Mouse (Mus musculus): ENCODE measurements around the gene Klk9. TPM values are rescaled to one million over a fixed set of nuclear protein-coding genes. Genes with fewer than 3 reads are reported as not detected.

Gene Klk9
- polyA plus RNA-seq, 1 experiment from 2014 or later, result 0.23 TPM

GRCm38 (mm10) chr7:43843801-43844200, 52.1 kb downstream of the Klk9 start:
- H3K4me3 ChIP-seq (replicated peaks), result no peak overlapping the region
- no peak overlapping the region for H3K4me2 ChIP-seq
- H3K36me3 ChIP-seq, result no peaks in the 10 kb centered on the region
- H3K9ac ChIP-seq (replicated peaks), result no peak overlapping the region
- no peaks in the 10 kb centered on the region for H3K9me3 ChIP-seq (replicated peaks)
- no peaks in the 10 kb centered on the region for H3K4me1 ChIP-seq
- H3K27ac ChIP-seq (replicated peaks), result no peak overlapping the region
- WGBS, result 90% methylated on average over 4 of the region's 4 CpGs
- no peaks in the 10 kb centered on the region for H3K27me3 ChIP-seq (replicated peaks)
- ATAC-seq (ENCODE audit: low FRiP score), result no peak

Other genes with a start within 250 kb of the Klk9 start
- gene Cd33, start 247.5 kb upstream of the Klk9 start, polyA plus RNA-seq (2015; fragmentation: Nextera tagmentation; extraction: Ambion mirVana), result 1.3 and 1.8 TPM in 2 replicates
- gene Zfp658, start 229.6 kb upstream of the Klk9 start, polyA plus RNA-seq (2015; fragmentation: Nextera tagmentation; extraction: Ambion mirVana), result 6.7 and 7.5 TPM in 2 replicates
- 13.3 and 13.7 TPM in 2 replicates for gene Zfp719, start 212.3 kb upstream of the Klk9 start, polyA plus RNA-seq (2015; fragmentation: Nextera tagmentation; extraction: Ambion mirVana)
- 0.32 and 0.42 TPM in 2 replicates for gene Zfp819, start 184.7 kb upstream of the Klk9 start, polyA plus RNA-seq (2015; fragmentation: Nextera tagmentation; extraction: Ambion mirVana)
- 0.36 TPM in 1 of 2 replicates, not detected in the other for gene Ceacam18, start 157.2 kb upstream of the Klk9 start, polyA plus RNA-seq (2015; fragmentation: Nextera tagmentation; extraction: Ambion mirVana)
- gene Siglece, start 131.7 kb upstream of the Klk9 start, polyA plus RNA-seq (2015; fragmentation: Nextera tagmentation; extraction: Ambion mirVana), result 0.23 and 0.56 TPM in 2 replicates
- 19.9 and 22.3 TPM in 2 replicates for gene Ctu1, start 119.9 kb upstream of the Klk9 start, polyA plus RNA-seq (2015; fragmentation: Nextera tagmentation; extraction: Ambion mirVana)
- gene Klk14, start 101.5 kb upstream of the Klk9 start, polyA plus RNA-seq (2015; fragmentation: Nextera tagmentation; extraction: Ambion mirVana), result not detected in 2 replicates
- 0.17 and 0.38 TPM in 2 replicates for gene Klk13, start 79.3 kb upstream of the Klk9 start, polyA plus RNA-seq (2015; fragmentation: Nextera tagmentation; extraction: Ambion mirVana)
- gene Klk12, start 23.0 kb upstream of the Klk9 start, polyA plus RNA-seq (2015; fragmentation: Nextera tagmentation; extraction: Ambion mirVana), result not detected in 2 replicates
- gene Klk11, start 17.3 kb upstream of the Klk9 start, polyA plus RNA-seq (2015; fragmentation: Nextera tagmentation; extraction: Ambion mirVana), result 0.33 TPM in 1 of 2 replicates, not detected in the other
- 0.10 and 0.51 TPM in 2 replicates for gene Klk10, start 10.9 kb upstream of the Klk9 start, polyA plus RNA-seq (2015; fragmentation: Nextera tagmentation; extraction: Ambion mirVana)
- 12.6 and 15.5 TPM in 2 replicates for gene Klk8, start 5.7 kb downstream of the Klk9 start, polyA plus RNA-seq (2015; fragmentation: Nextera tagmentation; extraction: Ambion mirVana)
- 0.24 TPM in 1 of 2 replicates, not detected in the other for gene Klk7, start 19.4 kb downstream of the Klk9 start, polyA plus RNA-seq (2015; fragmentation: Nextera tagmentation; extraction: Ambion mirVana)
- not detected in 2 replicates for gene Klk6, start 32.6 kb downstream of the Klk9 start, polyA plus RNA-seq (2015; fragmentation: Nextera tagmentation; extraction: Ambion mirVana)
- not detected in 2 replicates for gene Klk5, start 50.1 kb downstream of the Klk9 start, polyA plus RNA-seq (2015; fragmentation: Nextera tagmentation; extraction: Ambion mirVana)
- 0.28 TPM in 1 of 2 replicates, not detected in the other for gene Klk4, start 89.3 kb downstream of the Klk9 start, polyA plus RNA-seq (2015; fragmentation: Nextera tagmentation; extraction: Ambion mirVana)
- not detected in 2 replicates for gene Klk15, start 141.8 kb downstream of the Klk9 start, polyA plus RNA-seq (2015; fragmentation: Nextera tagmentation; extraction: Ambion mirVana)
- not detected in 2 replicates for gene Klk1b8, start 158.8 kb downstream of the Klk9 start, polyA plus RNA-seq (2015; fragmentation: Nextera tagmentation; extraction: Ambion mirVana)
- gene Klk1b1, start 174.9 kb downstream of the Klk9 start, polyA plus RNA-seq (2015; fragmentation: Nextera tagmentation; extraction: Ambion mirVana), result not detected in 2 replicates
- not detected in 2 replicates for gene Klk1b9, start 184.2 kb downstream of the Klk9 start, polyA plus RNA-seq (2015; fragmentation: Nextera tagmentation; extraction: Ambion mirVana)
- gene Klk1b11, start 204.0 kb downstream of the Klk9 start, polyA plus RNA-seq (2015; fragmentation: Nextera tagmentation; extraction: Ambion mirVana), result not detected in 2 replicates
- gene Klk1b26, start 220.3 kb downstream of the Klk9 start, polyA plus RNA-seq (2015; fragmentation: Nextera tagmentation; extraction: Ambion mirVana), result not detected in 2 replicates

All from neural tube, embryonic 15.5 days (tissue).